Mouse (Mus musculus): ENCODE results near the gene Dtwd1.
"Not testable (repeated sequence)": the region's sequence is repeated elsewhere in the genome, so short reads cannot be mapped to it uniquely, and the experiment has no call there.

Gene Dtwd1

DNA sequence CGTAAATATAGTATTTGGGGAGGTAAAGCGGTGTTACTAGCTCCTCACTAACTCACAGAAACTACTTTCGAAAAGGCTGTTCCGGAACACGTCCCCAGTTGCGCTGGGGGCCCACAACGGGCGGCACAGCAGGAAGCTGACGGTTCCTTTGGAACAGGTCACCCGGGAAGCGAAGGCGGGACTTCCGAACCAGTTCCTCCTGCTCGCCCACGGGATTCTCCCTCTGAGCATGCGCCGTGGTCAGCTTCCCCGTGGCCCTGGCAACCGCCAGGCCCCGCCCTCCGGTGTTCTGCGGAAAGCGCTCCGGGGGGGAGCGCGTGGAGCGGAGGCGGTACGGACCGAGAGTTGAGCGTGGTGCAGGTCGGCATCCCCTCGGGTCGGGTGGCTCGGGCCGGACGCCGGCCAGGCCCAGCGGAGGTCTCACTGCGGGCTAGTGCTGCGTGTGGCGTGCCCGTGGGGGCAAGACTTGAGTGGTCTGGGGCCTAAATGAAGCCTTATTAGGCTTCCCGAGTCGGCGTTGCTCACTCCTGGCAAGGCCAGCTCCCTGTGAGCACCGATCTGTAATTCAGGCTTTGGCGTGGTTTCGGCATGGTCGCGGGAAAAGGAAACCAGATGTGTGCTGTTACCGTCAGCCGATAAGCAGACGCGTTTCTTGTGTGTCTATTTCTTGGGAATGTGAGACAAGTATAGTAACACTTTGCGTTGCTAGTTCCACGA is at the start of gene Dtwd1, which contains the start of gene Fam227b:
Gene Dtwd1 (plus strand): TSS at position 287 of the 717 bp plus-strand sequence.
Gene Fam227b (minus strand): TSS at position 150 of the 717 bp plus-strand sequence.
- peak; percentile 97 to 99 for DNase-seq (ENCODE audit: low spot score in 2 of 2)

GRCm38 (mm10) chr2:126147723-126148122 is 4.2 kb upstream of the Dtwd1 start:
- DNase-seq (ENCODE audit: low spot score in 2 of 2): no peak

DNA sequence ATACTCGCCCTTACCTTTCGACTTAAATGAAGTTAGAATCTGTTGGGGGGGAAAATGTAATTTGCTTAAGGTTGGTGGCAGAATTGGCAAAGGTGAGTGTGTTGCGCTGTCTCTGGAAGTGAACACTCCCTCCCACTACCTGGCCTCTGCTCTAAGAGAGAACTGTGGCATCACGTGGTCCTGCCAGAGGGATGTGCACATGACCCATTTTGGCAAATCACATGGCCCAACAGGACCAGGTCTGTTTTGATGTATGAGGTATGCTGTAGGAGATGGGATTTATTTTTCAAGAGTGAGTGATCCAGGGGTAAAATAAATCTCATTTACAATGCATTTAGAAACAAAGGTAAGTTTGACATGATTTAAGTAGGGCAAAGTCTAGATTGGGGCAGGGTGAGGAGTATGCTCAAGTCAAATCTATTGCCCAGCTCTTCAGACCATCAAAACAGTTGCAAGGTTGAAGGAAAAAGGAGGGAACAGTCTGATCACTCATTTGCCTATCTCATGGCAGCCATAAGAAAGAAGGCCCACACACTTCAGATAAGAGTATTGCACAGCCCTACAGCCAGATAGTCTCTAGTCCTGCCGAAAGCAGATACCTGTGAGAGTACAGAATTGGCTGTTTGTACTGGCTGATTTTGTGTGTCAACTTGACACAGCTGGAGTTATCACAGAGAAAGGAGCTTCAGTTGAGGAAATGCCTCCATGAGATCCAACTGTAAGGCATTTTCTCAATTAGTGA is 13.5 kb downstream of the Dtwd1 start:
- DNase-seq (ENCODE audit: low spot score in 2 of 2): no peak

GRCm38 (mm10) chr2:126166335-126166734 is 14.4 kb downstream of the Dtwd1 start:
- no peak for DNase-seq (ENCODE audit: low spot score in 2 of 2)

DNA sequence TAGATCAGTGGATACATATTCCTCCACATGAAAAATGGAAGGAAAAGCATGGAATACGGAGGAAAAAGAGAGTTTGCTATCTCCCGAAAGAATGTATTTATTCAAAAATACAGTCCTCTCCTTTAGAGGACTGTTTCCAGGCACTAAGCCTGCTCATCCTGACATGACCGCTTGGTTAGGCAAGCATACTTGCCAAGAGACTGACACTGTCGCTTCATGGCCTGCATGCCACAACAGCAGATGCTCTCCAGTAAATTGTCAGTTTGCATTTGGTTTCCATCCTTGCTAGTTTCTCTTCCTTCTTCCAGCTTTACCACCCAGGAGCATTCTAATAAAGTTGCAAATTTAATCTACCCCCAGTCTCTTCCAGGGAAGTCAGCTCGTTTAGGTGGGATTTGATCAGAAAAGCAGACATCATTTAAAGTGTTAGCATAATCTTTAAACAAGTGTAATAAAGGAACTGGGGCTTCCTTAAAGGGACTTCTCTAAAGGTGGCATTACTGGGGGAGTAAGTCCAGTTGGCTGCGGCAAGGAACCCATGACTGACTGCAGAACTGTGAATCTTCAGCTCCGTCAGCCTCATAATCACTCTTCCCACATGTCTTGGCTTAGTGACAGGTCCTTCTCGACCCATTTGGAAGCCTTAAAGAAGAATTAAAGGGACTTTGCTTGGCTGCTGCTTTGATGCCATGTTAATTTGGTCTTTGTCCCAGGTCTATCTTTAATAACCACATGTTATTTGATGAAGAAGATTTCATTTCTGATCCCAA is 15.1 kb downstream of the Dtwd1 start:
- no peak for DNase-seq (ENCODE audit: low spot score in 2 of 2)

- no peak for DNase-seq (ENCODE audit: low spot score in 2 of 2)
Observed at GRCm38 (mm10) chr2:126171427-126171826, 19.5 kb downstream of the Dtwd1 start.

- DNase-seq (ENCODE audit: low spot score in 2 of 2): no peak
Observed at GRCm38 (mm10) chr2:126191306-126191705, 39.4 kb downstream of the Dtwd1 start.

- no peak for DNase-seq (ENCODE audit: low spot score in 2 of 2)
Observed at GRCm38 (mm10) chr2:126192129-126192528, 40.2 kb downstream of the Dtwd1 start.

DNA sequence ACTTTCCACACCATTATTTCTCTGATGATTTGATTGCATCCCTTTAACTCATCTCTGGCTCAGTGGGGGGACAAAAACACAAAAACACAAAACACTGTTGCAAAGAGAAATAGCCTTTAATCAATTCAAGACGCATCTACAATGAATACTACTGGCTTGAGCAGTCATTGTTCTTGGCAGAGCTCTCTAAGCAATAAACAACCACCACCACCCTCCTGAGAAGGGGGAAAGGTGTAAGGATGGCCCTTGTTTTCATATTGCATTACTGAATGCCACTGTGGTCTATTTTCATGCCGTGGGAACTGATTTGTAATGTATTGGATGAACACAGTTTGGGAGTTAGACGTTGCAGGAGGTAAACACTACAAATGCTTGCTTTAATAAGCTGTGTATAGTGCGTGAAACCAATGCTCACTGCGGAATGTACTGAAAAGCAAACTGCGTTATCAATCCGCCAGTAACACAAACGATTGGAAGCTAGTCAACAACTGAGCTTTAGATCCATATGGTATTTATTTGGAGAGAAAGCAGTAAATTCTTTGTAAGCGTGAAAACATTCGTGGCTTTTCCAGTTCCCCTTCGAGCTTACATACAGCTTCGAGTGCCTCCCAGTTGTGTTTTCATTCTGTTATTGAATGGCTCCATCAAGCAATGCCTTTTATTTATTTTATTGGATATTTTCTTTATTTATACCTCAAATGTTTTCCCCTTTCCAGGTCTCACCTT is 43.9 kb downstream of the Dtwd1 start:
- DNase-seq (ENCODE audit: low spot score in 2 of 2): no peak

DNA sequence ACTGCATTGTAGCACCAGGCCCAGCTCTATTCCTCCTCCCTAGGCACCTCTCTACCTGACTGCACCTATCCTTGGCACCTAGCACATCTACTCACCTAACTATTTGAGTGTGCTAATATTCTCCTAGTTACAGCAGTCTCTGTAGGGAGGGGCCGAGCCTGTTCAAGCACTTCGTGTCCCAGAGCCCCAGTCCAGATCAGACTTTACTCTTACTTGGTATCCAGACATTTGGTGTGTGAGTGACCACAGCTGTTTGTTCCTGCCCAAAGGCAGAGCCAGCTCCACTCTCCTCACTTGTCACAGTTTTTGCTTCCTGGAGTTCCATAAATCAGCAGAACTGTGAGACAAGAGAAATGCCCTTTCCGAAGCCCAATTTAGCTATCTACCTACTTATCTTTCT is 47.0 kb downstream of the Dtwd1 start:
- DNase-seq (ENCODE audit: low spot score in 2 of 2): no peak

DNA sequence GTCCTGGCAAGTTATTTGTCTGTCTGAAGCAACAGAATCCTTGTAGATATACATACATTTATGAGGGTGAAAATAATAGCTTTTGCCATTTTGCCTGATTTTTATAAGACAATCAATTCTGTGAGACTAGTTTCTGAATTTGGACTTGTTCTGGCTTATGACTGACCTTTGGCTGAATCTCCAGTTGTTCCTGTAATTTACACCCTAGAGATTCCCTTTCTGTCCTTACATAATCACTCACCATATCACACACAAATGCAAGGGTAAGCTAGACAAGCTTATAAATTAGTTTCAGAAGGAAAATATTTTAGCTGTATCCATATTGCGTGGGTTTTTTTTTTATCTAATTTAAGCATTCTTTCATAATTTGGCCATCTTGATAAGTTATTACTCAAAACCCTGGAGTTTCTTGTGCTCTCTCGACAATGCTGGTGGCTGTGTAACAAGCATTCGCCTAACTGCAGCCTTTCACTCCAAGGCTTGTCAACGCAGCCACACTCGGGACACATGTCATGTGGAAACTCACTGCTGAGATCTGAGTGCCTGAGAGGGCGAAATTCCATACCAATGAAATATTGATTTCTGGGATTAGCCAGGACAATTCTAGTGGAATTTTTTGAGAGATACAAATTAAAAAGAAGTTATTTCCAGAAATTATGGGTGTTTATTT is 59.2 kb downstream of the Dtwd1 start:
- DNase-seq (ENCODE audit: low spot score in 2 of 2): no peak

GRCm38 (mm10) chr2:126214800-126215199 is 62.9 kb downstream of the Dtwd1 start, which contains the start of gene Gm17555:
TSS of gene Gm17555 (plus strand) at chr2:126215100.
- DNase-seq (ENCODE audit: low spot score in 2 of 2): not testable (repeated sequence)

Data from spleen, postnatal 10 days (tissue).